Mouse (Mus musculus): ENCODE data around the gene Zfp865. TPM values are rescaled to one million over a fixed set of nuclear protein-coding genes. Genes with fewer than 3 reads are reported as not detected.
A peak's percentile ranks its signal among the peaks of the same experiment; 100 is the strongest.

Gene Zfp865
- total RNA-seq, 2 experiments from 2014 or later, result 40.1 to 41.8 TPM

- peak; percentile 90 to 91 for DNase-seq (ENCODE audit: low spot score in 2 of 2)
Measured at GRCm38 (mm10) chr7:5080010-5080751, 60.0 kb downstream of the Zfp865 start, which contains the start of gene Epn1. Gene Epn1 (plus strand): TSS chr7:5080235.

- no peak for DNase-seq (ENCODE audit: low spot score in 2 of 2)
Measured at GRCm38 (mm10) chr7:5080815-5081214, 60.6 kb downstream of the Zfp865 start.

DNA sequence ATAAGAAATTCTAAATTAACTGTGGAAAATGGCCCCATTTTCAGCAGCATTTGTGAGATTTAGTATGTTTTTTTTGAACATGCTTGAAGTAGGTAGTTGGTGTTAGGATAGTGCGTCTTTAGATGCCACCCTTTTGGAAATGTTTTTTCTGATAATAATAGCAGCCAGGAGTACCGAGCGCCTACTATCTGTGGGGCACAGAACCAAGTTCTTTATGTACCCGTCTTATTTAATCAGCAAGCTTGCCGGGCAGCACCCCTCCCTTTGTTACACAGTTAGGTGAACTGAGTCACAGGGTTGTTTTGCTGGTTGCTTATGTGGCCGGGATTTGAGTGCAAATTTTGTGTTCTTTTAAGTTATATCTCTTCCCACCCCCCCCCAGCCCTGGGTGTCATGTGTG lies 61.1 kb downstream of the Zfp865 start:
- DNase-seq (ENCODE audit: low spot score in 2 of 2), result no peak

DNA sequence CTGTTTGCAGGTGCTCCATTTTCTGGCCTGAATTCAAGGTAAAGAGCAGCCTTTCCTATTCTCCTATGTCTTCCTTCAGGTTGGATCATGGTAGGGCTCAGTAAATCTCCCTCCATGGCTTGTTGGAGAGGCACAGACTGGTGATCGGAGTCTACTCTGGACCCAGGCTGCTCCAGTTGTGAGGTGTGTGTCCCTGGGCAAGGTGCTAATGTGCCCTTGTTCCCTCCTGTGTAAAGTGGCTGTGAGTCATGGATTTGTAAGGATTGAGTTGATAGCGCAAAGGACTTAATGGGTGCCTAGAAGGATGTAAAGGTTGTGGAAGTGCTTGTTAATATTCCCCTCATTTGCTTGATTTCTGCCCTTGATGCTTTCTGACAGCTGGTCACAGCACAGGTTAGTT lies 61.8 kb downstream of the Zfp865 start:
- no peak for DNase-seq (ENCODE audit: low spot score in 2 of 2)

DNA sequence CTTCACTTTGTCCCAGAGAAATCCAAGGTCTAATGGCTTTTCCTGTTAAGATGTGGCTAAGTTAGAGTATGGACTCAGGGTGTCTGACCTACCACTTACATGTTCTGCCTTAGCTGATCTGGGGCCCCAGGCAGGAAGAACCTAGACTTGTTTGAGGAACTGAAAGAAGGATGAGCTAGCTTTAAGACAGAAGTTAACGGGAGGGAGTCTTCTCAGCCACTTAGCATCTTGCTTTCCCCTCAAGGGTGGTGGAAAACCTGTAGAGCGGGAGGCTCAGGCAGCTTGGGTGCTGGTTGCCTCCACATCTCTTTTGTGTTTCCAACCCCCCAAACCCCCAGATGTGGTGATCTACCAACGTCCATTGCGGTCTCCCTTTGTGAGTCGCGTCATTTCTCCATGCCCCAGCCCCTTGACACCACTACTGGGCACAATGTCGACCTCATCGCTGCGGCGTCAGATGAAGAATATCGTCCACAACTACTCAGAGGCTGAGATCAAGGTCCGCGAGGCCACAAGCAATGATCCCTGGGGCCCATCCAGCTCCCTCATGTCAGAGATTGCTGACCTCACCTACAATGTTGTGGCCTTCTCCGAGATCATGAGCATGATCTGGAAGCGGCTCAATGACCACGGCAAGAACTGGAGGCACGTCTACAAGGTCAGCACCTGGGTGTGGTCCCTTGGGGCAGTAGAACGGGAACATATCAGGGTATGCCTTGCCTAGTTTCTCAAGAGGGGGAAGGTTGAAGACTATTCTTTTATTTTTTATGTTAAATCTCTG lies 63.3 kb downstream of the Zfp865 start:
- DNase-seq (ENCODE audit: low spot score in 2 of 2), result no peak

GRCm38 (mm10) chr7:5085512-5085911 lies 65.3 kb downstream of the Zfp865 start:
- no peak for DNase-seq (ENCODE audit: low spot score in 2 of 2)

Other genes with a start within 250 kb of the Zfp865 start
- gene Fam71e2, start 249.1 kb upstream of the Zfp865 start, total RNA-seq (2021), result not detected
- under 1 TPM; 0.14 to 0.31 TPM for gene Il11, start 237.5 kb upstream of the Zfp865 start, total RNA-seq (2021)
- gene Tmem190, start 237.4 kb upstream of the Zfp865 start, total RNA-seq (2021), result not detected
- gene Tmem238, start 230.7 kb upstream of the Zfp865 start, total RNA-seq (2021), result 1 to 10 TPM; 7.1 to 9.0 TPM
- gene Rpl28, start 227.5 kb upstream of the Zfp865 start, total RNA-seq (2021), result 1,000 to 10,000 TPM; 1,263 to 1,302 TPM
- gene Ube2s, start 207.8 kb upstream of the Zfp865 start, total RNA-seq (2021), result 100 to 1,000 TPM; 140 to 156 TPM
- gene Shisa7, start 175.7 kb upstream of the Zfp865 start, total RNA-seq (2021), result 1 to 10 TPM; 4.4 to 6.1 TPM
- gene Isoc2b, start 150.1 kb upstream of the Zfp865 start, total RNA-seq (2021), result 10 to 100 TPM; 11.6 to 16.4 TPM
- 10 to 100 TPM; 22.6 to 22.8 TPM for gene Isoc2a, start 143.2 kb upstream of the Zfp865 start, total RNA-seq (2021)
- under 1 TPM in 1 of 2 experiments, not detected in 1; 0.39 TPM for gene Gm36210, start 113.9 kb upstream of the Zfp865 start, total RNA-seq (2021)
- 10 to 100 TPM; 24.4 to 26.9 TPM for gene Zfp628, start 105.2 kb upstream of the Zfp865 start, total RNA-seq (2021)
- gene Nat14, start 98.3 kb upstream of the Zfp865 start, total RNA-seq (2021), result 10 to 100 TPM in 1 of 2 experiments, 1 to 10 TPM in 1; 9.9 to 10.1 TPM
- 10 to 100 TPM; 11.8 to 12.1 TPM for gene Ssc5d, start 94.6 kb upstream of the Zfp865 start, total RNA-seq (2021)
- under 1 TPM; 0.50 to 0.90 TPM for gene Sbk2, start 56.0 kb upstream of the Zfp865 start, total RNA-seq (2021)
- under 1 TPM; 0.20 to 0.28 TPM for gene Sbk3, start 49.2 kb upstream of the Zfp865 start, total RNA-seq (2021)
- 10 to 100 TPM; 34.1 to 35.2 TPM for gene Zfp579, start 24.2 kb upstream of the Zfp865 start, total RNA-seq (2021)
- 10 to 100 TPM; 10.6 to 11.1 TPM for gene Zfp524, start 6.0 kb upstream of the Zfp865 start, total RNA-seq (2021)
- gene Fiz1, start 5.7 kb upstream of the Zfp865 start, total RNA-seq (2021), result 10 to 100 TPM; 39.6 to 40.5 TPM
- gene Gm44973, start 4.9 kb upstream of the Zfp865 start, total RNA-seq (2021), result not detected
- gene Ccdc106, start 177 bp downstream of the Zfp865 start, total RNA-seq (2021), result 1 to 10 TPM; 2.7 to 4.4 TPM
- gene 4632433K11Rik, start 13.7 kb downstream of the Zfp865 start, total RNA-seq (2021), result not detected
- gene Zfp784, start 18.1 kb downstream of the Zfp865 start, total RNA-seq (2021), result 1 to 10 TPM; 7.0 to 7.1 TPM
- 10 to 100 TPM; 19.9 to 23.6 TPM for gene Zfp580, start 31.2 kb downstream of the Zfp865 start, total RNA-seq (2021)
- 100 to 1,000 TPM; 207 to 230 TPM for gene U2af2, start 41.8 kb downstream of the Zfp865 start, total RNA-seq (2021)
- gene Epn1, start 59.9 kb downstream of the Zfp865 start, total RNA-seq (2021), result 100 to 1,000 TPM; 166 to 167 TPM
- gene Rfpl4, start 96.6 kb downstream of the Zfp865 start, total RNA-seq (2021), result not detected
- 1 to 10 TPM in 1 of 2 experiments, under 1 TPM in 1; 0.82 to 1.0 TPM for gene Rasl2-9, start 105.6 kb downstream of the Zfp865 start, total RNA-seq (2021)
- not detected for gene Vmn1r55, start 129.3 kb downstream of the Zfp865 start, total RNA-seq (2021)
- not detected for gene Vmn1r56, start 176.4 kb downstream of the Zfp865 start, total RNA-seq (2021)
- not detected for gene Vmn1r57, start 198.1 kb downstream of the Zfp865 start, total RNA-seq (2021)

Data from adrenal gland, postnatal 4 days (tissue).